Mouse (Mus musculus) liver, embryonic 13.5 days (tissue): ENCODE results near the gene P2rx3. TPM values are rescaled to one million over a fixed set of nuclear protein-coding genes. Genes with fewer than 3 reads are reported as not detected.
A peak's percentile ranks its signal among the peaks of the same experiment; 100 is the strongest.

Experiments used
- ATAC-seq: fragments of 200-750 bp; cut with Nextera tagmentation; 2 replicates; pipeline ENCODE4 v1.8.0; 2017; ENCODE audit warnings: low read depth, mild to moderate bottlenecking, moderate number of reproducible peaks, moderate library complexity
- DNase-seq: peaks from one replicate; pipeline ENCODE4 v3.0.0; 2022
- H3K27ac ChIP-seq: fragments of 300-500 bp; sonication (generic); 2 replicates; pipeline ENCODE4 v1.5.1; 2015; ENCODE audit warnings: moderate library complexity, mild to moderate bottlenecking, inconsistent platforms
- H3K27me3 ChIP-seq: fragments of 300-500 bp; sonication (generic); 2 replicates; pipeline ENCODE4 v1.6.1; 2015; ENCODE audit warnings: mild to moderate bottlenecking, inconsistent platforms
- H3K36me3 ChIP-seq: fragments of 300-500 bp; sonication (generic); 2 replicates; pipeline ENCODE4 v1.6.1; 2015; ENCODE audit warnings: mild to moderate bottlenecking, inconsistent platforms
- H3K4me1 ChIP-seq: fragments of 300-500 bp; sonication (generic); replicated peaks from 2 replicates; pipeline ENCODE4 v1.6.1; 2015; ENCODE audit warnings: inconsistent platforms
- H3K4me2 ChIP-seq: fragments of 300-500 bp; sonication (generic); 2 replicates; pipeline ENCODE4 v1.6.1; 2015; ENCODE audit warnings: inconsistent platforms, mild to moderate bottlenecking, moderate library complexity
- H3K4me3 ChIP-seq: fragments of 300-500 bp; sonication (generic); replicated peaks from 2 replicates; pipeline ENCODE4 v1.5.1; 2015; ENCODE audit warnings: mild to moderate bottlenecking, inconsistent platforms
- H3K9ac ChIP-seq: fragments of 300-500 bp; sonication (generic); 2 replicates; pipeline ENCODE4 v1.6.1; 2015; ENCODE audit warnings: mild to moderate bottlenecking, inconsistent platforms
- H3K9me3 ChIP-seq: fragments of 300-500 bp; sonication (generic); replicated peaks from 2 replicates; pipeline ENCODE4 v1.6.1; 2016; ENCODE audit warnings: inconsistent platforms
- WGBS: fragments of 180-500 bp; shearing (Covaris S2); methylation state at CpG from one replicate; pipeline ENCODE4 v1.1.7; 2015; ENCODE audit not compliant: insufficient replicate concordance; 5-methylcytosine and 5-hydroxymethylcytosine counted together
- polyA plus RNA-seq: library from polyadenylated mRNA; unstranded; fragments of >200 nt; fragmentation: Nextera tagmentation; extraction: Ambion mirVana; gene quantifications from 2 replicates; pipeline ENCODE4 v1.2.1, GENCODE M21; 2015

P2rx3 gene
- polyA plus RNA-seq, 1 experiment from 2014 or later: 0.23 TPM

- Histone ChIP-seq H3K4me3 (no peak within 1 kb of the TSS), H3K27ac (no peak within 1 kb of the TSS), H3K9me3 (no peaks in the 10 kb centered on the region), H3K4me1 (no peaks in the 10 kb centered on the region), H3K36me3 (no peaks in the 10 kb centered on the region), H3K4me2 (no peak within 1 kb of the TSS), H3K27me3 (peaks cover 30% of the 10 kb centered on the region), H3K9ac (no peak within 1 kb of the TSS)
- DNase-seq (no peak), ATAC-seq (no peak)
- 27% methylated on average over 1 of the region's 1 CpGs for WGBS
Measured at GRCm38 (mm10) chr2:84980188-84980587, 57.1 kb downstream of the P2rx3 start, which contains the start of gene Prg2. Gene Prg2 (plus strand): TSS chr2:84980461.

- no peak for ATAC-seq
Measured at GRCm38 (mm10) chr2:84975580-84975979, 61.7 kb downstream of the P2rx3 start.

GRCm38 (mm10) chr2:84967318-84967991 is 69.8 kb downstream of the P2rx3 start:
- H3K27ac ChIP-seq: no peak overlapping the region
- no peak overlapping the region for H3K9ac ChIP-seq
- no peaks in the 10 kb centered on the region for H3K36me3 ChIP-seq
- 50% methylated on average over 5 of the region's 5 CpGs for WGBS
- DNase-seq: no peak
- H3K9me3 ChIP-seq: no peaks in the 10 kb centered on the region
- no peak overlapping the region for H3K4me3 ChIP-seq
- H3K4me2 ChIP-seq: no peak overlapping the region
- no peak for ATAC-seq
- peaks cover 7% of the 10 kb centered on the region; the same call in 1 of the 2 replicates for H3K4me1 ChIP-seq
- H3K27me3 ChIP-seq: no peaks in the 10 kb centered on the region

More at GRCm38 (mm10) chr2:84975580-84975979, 61.7 kb downstream of the P2rx3 start:
- Histone ChIP-seq H3K4me2 (no peak overlapping the region), H3K4me3 (no peak overlapping the region), H3K9me3 (no peaks in the 10 kb centered on the region), H3K9ac (no peak overlapping the region), H3K27me3 (peaks cover 2% of the 10 kb centered on the region; the same call in 1 of the 2 replicates), H3K27ac (no peak overlapping the region), H3K36me3 (no peaks in the 10 kb centered on the region), H3K4me1 (no peaks in the 10 kb centered on the region)
- no peak for DNase-seq
- 76% methylated on average over 2 of the region's 2 CpGs for WGBS

GRCm38 (mm10) chr2:84964111-84964801 is 73.0 kb downstream of the P2rx3 start:
- Histone ChIP-seq H3K36me3 (peaks cover 11% of the 10 kb centered on the region), H3K9me3 (no peaks in the 10 kb centered on the region), H3K9ac (no peak overlapping the region), H3K4me3 (no peak overlapping the region), H3K27me3 (no peaks in the 10 kb centered on the region), H3K27ac (no peak overlapping the region), H3K4me1 (peaks cover 7% of the 10 kb centered on the region; the same call in 1 of the 2 replicates), H3K4me2 (no peak overlapping the region)
- ATAC-seq: no peak
- WGBS: 87% methylated on average over 7 of the region's 7 CpGs
- DNase-seq: no peak

GRCm38 (mm10) chr2:84962906-84963507 is 74.3 kb downstream of the P2rx3 start:
- no peak overlapping the region for H3K4me2 ChIP-seq
- ATAC-seq (no peak), DNase-seq (no peak)
- peaks cover 7% of the 10 kb centered on the region; the same call in 1 of the 2 replicates for H3K4me1 ChIP-seq
- H3K4me3 ChIP-seq: no peak overlapping the region
- no peaks in the 10 kb centered on the region for H3K27me3 ChIP-seq
- no peaks in the 10 kb centered on the region for H3K9me3 ChIP-seq
- H3K27ac ChIP-seq: no peak overlapping the region
- H3K9ac ChIP-seq: no peak overlapping the region
- 48% methylated on average over 6 of the region's 6 CpGs for WGBS
- peaks cover 24% of the 10 kb centered on the region for H3K36me3 ChIP-seq

- no peaks in the 10 kb centered on the region for H3K27me3 ChIP-seq
- no peak overlapping the region for H3K9ac ChIP-seq
- peaks cover 35% of the 10 kb centered on the region for H3K36me3 ChIP-seq
- no peaks in the 10 kb centered on the region for H3K9me3 ChIP-seq
- H3K4me3 ChIP-seq: no peak overlapping the region
- DNase-seq: no peak
- peaks cover 7% of the 10 kb centered on the region; the same call in 1 of the 2 replicates for H3K4me1 ChIP-seq
- no peak for ATAC-seq
- H3K4me2 ChIP-seq: no peak overlapping the region
- no peak overlapping the region for H3K27ac ChIP-seq
- WGBS: 83% methylated on average over 3 of the region's 3 CpGs
Measured at GRCm38 (mm10) chr2:84961901-84962300, 75.4 kb downstream of the P2rx3 start.

- Histone ChIP-seq H3K9me3 (no peaks in the 10 kb centered on the region), H3K4me1 (peaks cover 7% of the 10 kb centered on the region; the same call in 1 of the 2 replicates), H3K27me3 (no peaks in the 10 kb centered on the region), H3K4me2 (no peak overlapping the region), H3K27ac (peak overlapping the region; percentile 54; the same call in 1 of the 2 replicates), H3K9ac (no peak overlapping the region), H3K36me3 (peaks cover 41% of the 10 kb centered on the region), H3K4me3 (no peak overlapping the region)
- 65% methylated on average over 2 of the region's 2 CpGs for WGBS
- ATAC-seq: peak; percentile 39
- DNase-seq: no peak
Measured at GRCm38 (mm10) chr2:84961300-84961699, 76.0 kb downstream of the P2rx3 start.

- Histone ChIP-seq H3K27ac (no peak overlapping the region), H3K9ac (no peak overlapping the region), H3K4me2 (no peak overlapping the region), H3K36me3 (peaks cover 66% of the 10 kb centered on the region), H3K4me3 (no peak overlapping the region), H3K4me1 (peaks cover 4% of the 10 kb centered on the region; the same call in 1 of the 2 replicates), H3K9me3 (no peaks in the 10 kb centered on the region), H3K27me3 (no peaks in the 10 kb centered on the region)
- DNase-seq: no peak
- 81% methylated on average over 11 of the region's 11 CpGs for WGBS
- ATAC-seq: no peak
Measured at GRCm38 (mm10) chr2:84958588-84959264, 78.5 kb downstream of the P2rx3 start.

GRCm38 (mm10) chr2:84956274-84956673 is 81.0 kb downstream of the P2rx3 start:
- H3K36me3 ChIP-seq: peaks cover 91% of the 10 kb centered on the region

GRCm38 (mm10) chr2:84955435-84955834 is 81.8 kb downstream of the P2rx3 start:
- Histone ChIP-seq H3K4me1 (no peaks in the 10 kb centered on the region; the same call in 1 of the 2 replicates), H3K4me3 (no peak overlapping the region), H3K27ac (no peak overlapping the region), H3K9ac (no peak overlapping the region), H3K9me3 (no peaks in the 10 kb centered on the region), H3K36me3 (peaks cover 99% of the 10 kb centered on the region), H3K27me3 (no peaks in the 10 kb centered on the region), H3K4me2 (no peak overlapping the region)
- DNase-seq (no peak), ATAC-seq (no peak)
- 90% methylated on average over 9 of the region's 9 CpGs for whole genome bisulfite sequencing

More at GRCm38 (mm10) chr2:84956274-84956673, 81.0 kb downstream of the P2rx3 start:
- Histone ChIP-seq H3K27me3 (no peaks in the 10 kb centered on the region), H3K9me3 (no peaks in the 10 kb centered on the region), H3K9ac (no peak overlapping the region), H3K4me3 (no peak overlapping the region), H3K27ac (no peak overlapping the region), H3K4me2 (no peak overlapping the region), H3K4me1 (no peaks in the 10 kb centered on the region; the same call in 1 of the 2 replicates)
- 59% methylated on average over 5 of the region's 5 CpGs for WGBS
- ATAC-seq (peak; percentile 52), DNase-seq (no peak)

GRCm38 (mm10) chr2:84952693-84953092 is 84.6 kb downstream of the P2rx3 start:
- H3K36me3 ChIP-seq: peaks cover 100% of the 10 kb centered on the region
- no peak for DNase-seq

More at GRCm38 (mm10) chr2:84952693-84953092, 84.6 kb downstream of the P2rx3 start:
- Histone ChIP-seq H3K9ac (no peak overlapping the region), H3K4me3 (no peak overlapping the region), H3K9me3 (no peaks in the 10 kb centered on the region), H3K27me3 (no peaks in the 10 kb centered on the region), H3K4me1 (peaks cover 6% of the 10 kb centered on the region), H3K4me2 (no peak overlapping the region), H3K27ac (no peak overlapping the region)
- WGBS: 84% methylated on average over 4 of the region's 4 CpGs
- ATAC-seq: no peak
